Mouse (Mus musculus) stomach, postnatal 0 days (tissue): ENCODE measurements around the gene Mmp9.

ENCODE experiments used
- CTCF ChIP-seq: IDR thresholded peaks from 2 replicates; pipeline ENCODE4 v1.5.1; 2016; ENCODE audit warnings: antibody characterized with exemption, low read depth, mild to moderate bottlenecking, moderate library complexity
- EP300 ChIP-seq: optimal IDR thresholded peaks from 2 replicates; pipeline ENCODE3; 2016; ENCODE audit warnings: antibody characterized with exemption

DNA sequence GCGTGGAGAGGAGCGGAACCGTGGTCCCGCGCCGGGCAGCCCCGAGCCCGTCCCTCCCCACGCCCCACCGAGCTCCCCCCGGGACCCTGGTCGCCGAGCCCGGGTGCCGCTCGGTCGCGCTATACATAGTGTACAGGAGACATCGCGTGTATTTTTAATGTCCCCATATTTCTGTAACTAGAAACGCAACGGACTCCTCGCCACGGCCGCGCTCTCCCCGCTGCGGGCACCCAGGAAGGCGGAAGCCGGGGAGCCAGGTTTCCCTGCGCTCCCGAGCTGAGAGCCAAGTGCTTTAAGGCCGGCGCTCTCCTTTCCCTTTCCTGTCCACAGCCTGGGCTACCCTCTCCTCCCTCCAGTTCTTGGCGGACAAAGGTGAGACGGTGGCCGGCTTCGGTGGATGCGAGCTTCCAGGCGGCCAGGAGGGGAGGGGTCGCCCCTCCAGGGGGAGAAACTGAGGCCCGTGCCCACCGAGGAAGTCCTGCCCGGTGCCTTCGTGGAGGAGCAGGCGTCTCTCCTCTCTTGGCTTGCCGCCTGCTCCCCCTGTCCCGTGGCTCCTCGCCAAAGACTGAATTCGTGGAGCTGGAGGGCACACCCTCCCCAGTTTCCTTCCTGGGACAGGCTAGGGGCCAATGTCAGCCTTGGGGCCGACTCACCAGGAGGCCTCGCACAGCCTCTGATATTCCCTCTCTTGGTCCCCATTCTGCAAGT is 57.3 kb downstream of the Mmp9 start:
- TF ChIP-seq CTCF (no peak), EP300 (no peak)
